Mouse (Mus musculus) intestine, postnatal 0 days (tissue): ENCODE measurements around the gene Grin2a. TPM values are rescaled to one million over a fixed set of nuclear protein-coding genes. Genes with fewer than 3 reads are reported as not detected.

Experiments used
- ATAC-seq: fragments of 200-750 bp; cut with Nextera tagmentation; 2 replicates; pipeline ENCODE4 v1.8.0; 2017; ENCODE audit warnings: mild to moderate bottlenecking, moderate TSS enrichment, moderate library complexity
- H3K27ac ChIP-seq: fragments of 300-500 bp; sonication (generic); 2 replicates; pipeline ENCODE4 v1.5.1; 2014; ENCODE audit warnings: mild to moderate bottlenecking, low read depth, low read length, moderate library complexity
- H3K27me3 ChIP-seq: fragments of 300-500 bp; sonication (generic); replicated peaks from 2 replicates; pipeline ENCODE4 v1.6.1; 2014; ENCODE audit warnings: low read length, mixed read lengths; ENCODE audit not compliant: control insufficient read depth, insufficient read depth
- H3K36me3 ChIP-seq: fragments of 300-500 bp; sonication (generic); 2 replicates; pipeline ENCODE4 v1.6.1; 2014; ENCODE audit warnings: mild to moderate bottlenecking, moderate library complexity; ENCODE audit not compliant: control insufficient read depth, insufficient read depth
- H3K4me1 ChIP-seq: fragments of 300-500 bp; sonication (generic); replicated peaks from 2 replicates; pipeline ENCODE4 v1.6.1; 2014; ENCODE audit warnings: antibody characterized with exemption, low read length, mixed read lengths; ENCODE audit not compliant: control insufficient read depth, insufficient read depth
- H3K4me2 ChIP-seq: fragments of 300-500 bp; sonication (generic); replicated peaks from 2 replicates; pipeline ENCODE4 v1.6.1; 2014; ENCODE audit warnings: low read depth, mild to moderate bottlenecking, moderate library complexity
- H3K4me3 ChIP-seq: fragments of 300-500 bp; sonication (generic); 2 replicates; pipeline ENCODE4 v1.5.1; 2014; ENCODE audit warnings: low read depth, low read length
- H3K9ac ChIP-seq: fragments of 300-500 bp; sonication (generic); 2 replicates; pipeline ENCODE4 v1.6.1; 2014; ENCODE audit warnings: mild to moderate bottlenecking, low read depth, low read length
- H3K9me3 ChIP-seq: fragments of 300-500 bp; sonication (generic); 2 replicates; pipeline ENCODE4 v1.6.1; 2016; ENCODE audit warnings: mixed run types; ENCODE audit not compliant: control insufficient read depth
- CTCF ChIP-seq: sonication (generic); IDR thresholded peaks from 2 replicates; pipeline ENCODE4 v1.5.1; 2016; ENCODE audit warnings: low read depth, mild to moderate bottlenecking, control low read depth, antibody characterized with exemption, moderate library complexity
- WGBS: fragments of 180-500 bp; shearing (Covaris S2); extraction: QIAGEN DNeasy Blood & Tissue Kit; methylation state at CpG from one replicate; pipeline ENCODE4 v1.1.7; 2014; 5-methylcytosine and 5-hydroxymethylcytosine counted together
- polyA plus RNA-seq: library from polyadenylated mRNA; unstranded; fragments of >200 nt; fragmentation: Nextera tagmentation; extraction: Ambion mirVana; gene quantifications from 2 replicates; pipeline ENCODE4 v1.2.1, GENCODE M21; 2015

Gene Grin2a
- polyA plus RNA-seq, 1 experiment from 2014 or later: not detected

DNA sequence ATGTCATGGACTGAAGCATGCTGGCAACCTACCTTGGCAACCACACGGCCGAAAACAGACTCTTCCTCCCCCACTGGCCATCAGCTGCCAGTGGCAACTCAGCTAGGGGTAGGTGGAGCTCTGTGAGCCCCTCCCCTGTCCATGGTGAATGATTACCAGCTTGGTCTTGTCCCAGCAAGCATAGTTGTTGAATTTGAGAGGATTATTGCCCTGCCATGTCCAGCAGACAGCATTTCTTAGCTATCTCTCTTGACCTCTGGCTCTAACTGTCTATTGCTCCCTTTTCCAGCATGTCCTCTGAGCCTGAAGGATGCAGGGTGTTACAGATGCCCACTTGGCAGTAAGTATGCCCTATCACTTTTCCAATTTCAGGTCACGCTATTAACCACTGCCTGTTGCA is 406.9 kb downstream of the Grin2a start:
- no peak for TF ChIP-seq CTCF
- no peak overlapping the region for H3K9ac ChIP-seq
- ATAC-seq: no peak
- WGBS: 40% methylated on average over 3 of the region's 3 CpGs
- H3K4me3 ChIP-seq: no peak overlapping the region
- H3K4me2 ChIP-seq: no peak overlapping the region
- no peaks in the 10 kb centered on the region for H3K4me1 ChIP-seq
- no peak overlapping the region for H3K27ac ChIP-seq
- no peaks in the 10 kb centered on the region for H3K36me3 ChIP-seq
- H3K9me3 ChIP-seq: no peaks in the 10 kb centered on the region
- no peaks in the 10 kb centered on the region for H3K27me3 ChIP-seq

DNA sequence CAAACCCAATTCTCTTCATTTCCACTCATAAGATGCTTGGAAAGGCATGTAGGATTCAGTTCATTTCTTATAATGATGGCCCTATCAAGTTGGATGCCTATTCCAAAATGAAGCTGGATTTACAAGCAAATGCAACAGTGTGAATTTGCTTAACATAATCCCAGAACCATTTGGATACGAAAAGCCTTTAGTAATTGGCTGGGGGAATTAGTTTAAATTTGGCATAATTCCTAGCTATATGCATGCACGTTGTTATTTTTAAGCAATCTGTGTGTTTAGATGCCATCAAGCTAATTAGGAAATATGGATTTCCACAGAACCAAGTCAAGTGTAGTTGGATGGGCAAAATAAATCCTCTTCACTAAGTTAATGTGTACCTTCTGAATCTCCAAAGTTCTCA is 411.4 kb downstream of the Grin2a start:
- ATAC-seq: no peak
- H3K4me3 ChIP-seq: no peak overlapping the region
- no peaks in the 10 kb centered on the region for H3K27me3 ChIP-seq
- H3K4me2 ChIP-seq: no peak overlapping the region
- no peaks in the 10 kb centered on the region for H3K36me3 ChIP-seq
- TF ChIP-seq CTCF: no peak
- 66% methylated on average over 2 of the region's 2 CpGs for WGBS
- no peak overlapping the region for H3K27ac ChIP-seq
- no peaks in the 10 kb centered on the region for H3K4me1 ChIP-seq
- H3K9ac ChIP-seq: no peak overlapping the region
- no peaks in the 10 kb centered on the region for H3K9me3 ChIP-seq

DNA sequence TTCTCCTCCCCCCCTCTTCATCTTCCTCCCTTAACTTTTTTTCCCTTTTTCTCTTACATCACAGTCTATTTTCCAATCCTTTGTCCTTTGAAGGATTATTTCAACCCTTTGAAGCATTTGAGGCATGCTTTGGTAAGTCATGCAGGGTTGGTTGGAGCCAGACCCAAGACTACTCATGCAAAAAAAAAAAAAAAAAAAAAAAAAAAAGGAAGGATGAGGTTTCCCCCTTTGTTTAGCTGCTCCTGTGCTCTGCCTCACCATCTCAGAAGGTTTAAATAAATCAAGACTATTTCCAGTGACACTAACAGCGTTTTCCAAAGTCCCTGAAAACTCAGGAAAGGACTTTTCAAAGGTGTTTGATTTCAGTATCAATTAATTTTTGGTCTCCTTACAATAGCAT is 423.6 kb downstream of the Grin2a start:
- Histone ChIP-seq H3K9me3 (no peaks in the 10 kb centered on the region), H3K4me3 (no peak overlapping the region), H3K27me3 (no peaks in the 10 kb centered on the region), H3K4me2 (no peak overlapping the region), H3K9ac (no peak overlapping the region), H3K4me1 (no peaks in the 10 kb centered on the region), H3K36me3 (no peaks in the 10 kb centered on the region), H3K27ac (no peak overlapping the region)
- WGBS: 40% methylated on average over 1 of the region's 1 CpGs
- ATAC-seq: no peak
- TF ChIP-seq CTCF: no peak

DNA sequence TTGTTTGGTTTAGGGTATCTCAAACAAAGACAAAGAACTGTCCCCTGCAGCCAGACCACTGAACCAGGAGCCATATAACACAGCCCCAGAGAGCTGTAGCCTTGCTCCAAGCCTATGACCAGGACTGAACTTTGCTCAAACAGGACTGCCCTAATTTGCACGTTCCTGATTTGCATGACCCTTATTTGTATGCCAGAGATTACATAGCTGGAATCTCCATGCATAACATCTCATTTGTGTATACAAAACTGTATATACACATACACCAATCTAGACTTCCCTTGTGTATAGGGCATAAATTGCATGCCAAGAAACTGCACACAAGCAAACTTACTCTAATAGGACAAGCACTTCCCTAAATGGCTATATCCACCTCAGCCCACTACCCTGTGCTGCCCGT is 428.1 kb downstream of the Grin2a start:
- no peak overlapping the region for H3K4me3 ChIP-seq
- H3K36me3 ChIP-seq: no peaks in the 10 kb centered on the region
- no peak overlapping the region for H3K4me2 ChIP-seq
- H3K9ac ChIP-seq: no peak overlapping the region
- no peaks in the 10 kb centered on the region for H3K4me1 ChIP-seq
- TF ChIP-seq CTCF: no peak
- no peak overlapping the region for H3K27ac ChIP-seq
- no peaks in the 10 kb centered on the region for H3K9me3 ChIP-seq
- 36% methylated on average over 2 of the region's 2 CpGs for WGBS
- no peak for ATAC-seq
- H3K27me3 ChIP-seq: no peaks in the 10 kb centered on the region

- TF ChIP-seq CTCF: no peak
- Histone ChIP-seq H3K4me2 (no peak overlapping the region), H3K4me3 (no peak overlapping the region), H3K4me1 (no peaks in the 10 kb centered on the region), H3K36me3 (no peaks in the 10 kb centered on the region), H3K9ac (no peak overlapping the region), H3K27ac (no peak overlapping the region), H3K9me3 (no peaks in the 10 kb centered on the region), H3K27me3 (no peaks in the 10 kb centered on the region)
- WGBS: 35% methylated on average over 1 of the region's 1 CpGs
- ATAC-seq: no peak
Observed at GRCm38 (mm10) chr16:9561816-9562215, 433.5 kb downstream of the Grin2a start.

- Histone ChIP-seq H3K4me2 (no peak overlapping the region), H3K9me3 (no peaks in the 10 kb centered on the region), H3K27me3 (no peaks in the 10 kb centered on the region), H3K27ac (no peak overlapping the region), H3K36me3 (no peaks in the 10 kb centered on the region), H3K9ac (no peak overlapping the region), H3K4me1 (no peaks in the 10 kb centered on the region), H3K4me3 (no peak overlapping the region)
- no peak for ATAC-seq
- no peak for TF ChIP-seq CTCF
- 85% methylated on average over 5 of the region's 5 CpGs for WGBS
Observed at GRCm38 (mm10) chr16:9535196-9535595, 460.2 kb downstream of the Grin2a start.

- no peaks in the 10 kb centered on the region for H3K9me3 ChIP-seq
- no peaks in the 10 kb centered on the region for H3K36me3 ChIP-seq
- H3K9ac ChIP-seq: no peak overlapping the region
- no peak for TF ChIP-seq CTCF
- H3K4me3 ChIP-seq: no peak overlapping the region
- no peaks in the 10 kb centered on the region for H3K27me3 ChIP-seq
- H3K27ac ChIP-seq: no peak overlapping the region
- no peak for ATAC-seq
- no peaks in the 10 kb centered on the region for H3K4me1 ChIP-seq
- WGBS: 65% methylated on average over 9 of the region's 9 CpGs
- H3K4me2 ChIP-seq: no peak overlapping the region
Observed at GRCm38 (mm10) chr16:9533564-9534332, 461.6 kb downstream of the Grin2a start.
